Mouse (Mus musculus) embryonic facial prominence, embryonic 15.5 days (tissue): ENCODE measurements around the gene Qrsl1. TPM values are rescaled to one million over a fixed set of nuclear protein-coding genes. Genes with fewer than 3 reads are reported as not detected.

Experiments used
- ATAC-seq: fragments of 200-750 bp; cut with Nextera tagmentation; 2 replicates; pipeline ENCODE4 v1.8.0; 2017; ENCODE audit warnings: low read depth, moderate TSS enrichment; ENCODE audit not compliant: insufficient number of reproducible peaks, low FRiP score, low TSS enrichment
- H3K27ac ChIP-seq: fragments of 300-500 bp; sonication (generic); replicated peaks from 2 replicates; pipeline ENCODE4 v1.5.1; 2015; ENCODE audit warnings: mild to moderate bottlenecking, inconsistent platforms
- H3K27me3 ChIP-seq: fragments of 300-500 bp; sonication (generic); 2 replicates; pipeline ENCODE4 v1.6.1; 2015; ENCODE audit warnings: inconsistent platforms
- H3K36me3 ChIP-seq: fragments of 300-500 bp; sonication (generic); 2 replicates; pipeline ENCODE4 v1.6.1; 2015; ENCODE audit warnings: mild to moderate bottlenecking, inconsistent platforms
- H3K4me1 ChIP-seq: fragments of 300-500 bp; sonication (generic); 2 replicates; pipeline ENCODE4 v1.6.1; 2015; ENCODE audit warnings: inconsistent platforms
- H3K4me2 ChIP-seq: fragments of 300-500 bp; sonication (generic); replicated peaks from 2 replicates; pipeline ENCODE4 v1.6.1; 2015; ENCODE audit warnings: mild to moderate bottlenecking, inconsistent platforms
- H3K4me3 ChIP-seq: fragments of 300-500 bp; sonication (generic); replicated peaks from 2 replicates; pipeline ENCODE4 v1.5.1; 2015; ENCODE audit warnings: mild to moderate bottlenecking, inconsistent platforms
- H3K9ac ChIP-seq: fragments of 300-500 bp; sonication (generic); 2 replicates; pipeline ENCODE4 v1.6.1; 2015; ENCODE audit warnings: inconsistent platforms
- H3K9me3 ChIP-seq: fragments of 300-500 bp; sonication (generic); replicated peaks from 2 replicates; pipeline ENCODE4 v1.6.1; 2016; ENCODE audit warnings: inconsistent platforms
- WGBS: fragments of 180-500 bp; shearing (Covaris S2); methylation state at CpG from one replicate; pipeline ENCODE4 v1.1.7; 2015; 5-methylcytosine and 5-hydroxymethylcytosine counted together
- polyA plus RNA-seq: library from polyadenylated mRNA; unstranded; fragments of >200 nt; fragmentation: Nextera tagmentation; extraction: Ambion mirVana; gene quantifications from 2 replicates; pipeline ENCODE4 v1.2.1, GENCODE M21; 2015

The Qrsl1 gene
- polyA plus RNA-seq, 1 experiment from 2014 or later = 17.1 TPM

GRCm38 (mm10) chr10:43870752-43871151 is 30.8 kb downstream of the Qrsl1 start:
- Histone ChIP-seq H3K4me3 (no peak overlapping the region), H3K9me3 (no peaks in the 10 kb centered on the region), H3K36me3 (no peaks in the 10 kb centered on the region), H3K4me1 (no peaks in the 10 kb centered on the region), H3K27ac (no peak overlapping the region), H3K27me3 (no peaks in the 10 kb centered on the region), H3K4me2 (no peak overlapping the region), H3K9ac (no peak overlapping the region)
- WGBS = 66% methylated on average over 10 of the region's 10 CpGs
- ATAC-seq = no peak

- Histone ChIP-seq H3K9ac (no peak overlapping the region), H3K9me3 (no peaks in the 10 kb centered on the region), H3K4me3 (no peak overlapping the region), H3K36me3 (no peaks in the 10 kb centered on the region), H3K4me2 (no peak overlapping the region), H3K27me3 (no peaks in the 10 kb centered on the region), H3K4me1 (no peaks in the 10 kb centered on the region), H3K27ac (no peak overlapping the region)
- WGBS = 90% methylated on average over 3 of the region's 3 CpGs
- ATAC-seq = no peak
Observed at GRCm38 (mm10) chr10:43856351-43856750, 45.2 kb downstream of the Qrsl1 start.

- no peaks in the 10 kb centered on the region for H3K9me3 ChIP-seq
- no peaks in the 10 kb centered on the region for H3K36me3 ChIP-seq
- H3K4me1 ChIP-seq = no peaks in the 10 kb centered on the region
- no peaks in the 10 kb centered on the region for H3K27me3 ChIP-seq
- H3K27ac ChIP-seq = no peak overlapping the region
- no peak overlapping the region for H3K9ac ChIP-seq
- ATAC-seq = no peak
- no peak overlapping the region for H3K4me2 ChIP-seq
- H3K4me3 ChIP-seq = no peak overlapping the region
- WGBS = 88% methylated on average over 9 of the region's 9 CpGs
Observed at GRCm38 (mm10) chr10:43855916-43856315, 45.6 kb downstream of the Qrsl1 start.

- no peak for ATAC-seq
- WGBS = 79% methylated on average over 5 of the region's 5 CpGs
- H3K9ac ChIP-seq = no peak overlapping the region
- no peak overlapping the region for H3K27ac ChIP-seq
- H3K27me3 ChIP-seq = no peaks in the 10 kb centered on the region
- no peaks in the 10 kb centered on the region for H3K36me3 ChIP-seq
- no peak overlapping the region for H3K4me3 ChIP-seq
- no peaks in the 10 kb centered on the region for H3K4me1 ChIP-seq
- no peaks in the 10 kb centered on the region for H3K9me3 ChIP-seq
- no peak overlapping the region for H3K4me2 ChIP-seq
Observed at GRCm38 (mm10) chr10:43851898-43852297, 49.6 kb downstream of the Qrsl1 start.

GRCm38 (mm10) chr10:43849478-43849877 is 52.1 kb downstream of the Qrsl1 start:
- ATAC-seq = no peak
- H3K9me3 ChIP-seq = no peaks in the 10 kb centered on the region
- whole genome bisulfite sequencing = 72% methylated on average over 3 of the region's 3 CpGs

GRCm38 (mm10) chr10:43846141-43846622 is 55.4 kb downstream of the Qrsl1 start:
- no peaks in the 10 kb centered on the region for H3K4me1 ChIP-seq
- no peak overlapping the region for H3K4me2 ChIP-seq

More at GRCm38 (mm10) chr10:43849478-43849877, 52.1 kb downstream of the Qrsl1 start:
- H3K9ac ChIP-seq = no peak overlapping the region
- no peak overlapping the region for H3K4me3 ChIP-seq
- no peak overlapping the region for H3K4me2 ChIP-seq
- no peaks in the 10 kb centered on the region for H3K27me3 ChIP-seq
- no peak overlapping the region for H3K27ac ChIP-seq
- no peaks in the 10 kb centered on the region for H3K36me3 ChIP-seq
- no peaks in the 10 kb centered on the region for H3K4me1 ChIP-seq

GRCm38 (mm10) chr10:43845442-43845841 is 56.1 kb downstream of the Qrsl1 start:
- no peak overlapping the region for H3K9ac ChIP-seq
- no peak for ATAC-seq
- H3K4me1 ChIP-seq = no peaks in the 10 kb centered on the region
- WGBS = 76% methylated on average over 3 of the region's 3 CpGs
- no peak overlapping the region for H3K4me2 ChIP-seq
- no peak overlapping the region for H3K27ac ChIP-seq
- H3K9me3 ChIP-seq = no peaks in the 10 kb centered on the region
- no peaks in the 10 kb centered on the region for H3K27me3 ChIP-seq
- no peak overlapping the region for H3K4me3 ChIP-seq
- H3K36me3 ChIP-seq = no peaks in the 10 kb centered on the region

More at GRCm38 (mm10) chr10:43846141-43846622, 55.4 kb downstream of the Qrsl1 start:
- 42% methylated on average over 2 of the region's 2 CpGs for WGBS
- Histone ChIP-seq H3K36me3 (no peaks in the 10 kb centered on the region), H3K9ac (no peak overlapping the region), H3K4me3 (no peak overlapping the region), H3K27me3 (no peaks in the 10 kb centered on the region), H3K9me3 (no peaks in the 10 kb centered on the region), H3K27ac (no peak overlapping the region)
- ATAC-seq = no peak

GRCm38 (mm10) chr10:43841441-43841840 is 60.1 kb downstream of the Qrsl1 start:
- WGBS = 76% methylated on average over 5 of the region's 5 CpGs
- H3K4me2 ChIP-seq = no peak overlapping the region
- H3K4me3 ChIP-seq = no peak overlapping the region
- H3K9ac ChIP-seq = no peak overlapping the region
- ATAC-seq = no peak
- no peak overlapping the region for H3K27ac ChIP-seq
- H3K4me1 ChIP-seq = no peaks in the 10 kb centered on the region
- H3K36me3 ChIP-seq = no peaks in the 10 kb centered on the region
- H3K9me3 ChIP-seq = no peaks in the 10 kb centered on the region
- no peaks in the 10 kb centered on the region for H3K27me3 ChIP-seq

- WGBS = 24% methylated on average over 5 of the region's 5 CpGs
- no peak overlapping the region for H3K4me3 ChIP-seq
Observed at GRCm38 (mm10) chr10:43832868-43833267, 68.7 kb downstream of the Qrsl1 start.

GRCm38 (mm10) chr10:43830251-43831018 is 71.1 kb downstream of the Qrsl1 start:
- 28% methylated on average over 17 of the region's 17 CpGs for WGBS
- ATAC-seq = no peak
- H3K4me2 ChIP-seq = no peak overlapping the region

More at GRCm38 (mm10) chr10:43832868-43833267, 68.7 kb downstream of the Qrsl1 start:
- Histone ChIP-seq H3K36me3 (no peaks in the 10 kb centered on the region), H3K4me2 (no peak overlapping the region), H3K9ac (no peak overlapping the region), H3K4me1 (no peaks in the 10 kb centered on the region), H3K27me3 (no peaks in the 10 kb centered on the region), H3K27ac (no peak overlapping the region), H3K9me3 (no peaks in the 10 kb centered on the region)
- ATAC-seq = no peak

GRCm38 (mm10) chr10:43828686-43829015 is 72.9 kb downstream of the Qrsl1 start:
- Histone ChIP-seq H3K4me1 (no peaks in the 10 kb centered on the region), H3K36me3 (no peaks in the 10 kb centered on the region), H3K9ac (no peak overlapping the region), H3K27ac (no peak overlapping the region), H3K4me3 (no peak overlapping the region), H3K4me2 (no peak overlapping the region), H3K27me3 (no peaks in the 10 kb centered on the region), H3K9me3 (no peaks in the 10 kb centered on the region)
- ATAC-seq = no peak
- 90% methylated on average over 10 of the region's 10 CpGs for WGBS

More at GRCm38 (mm10) chr10:43830251-43831018, 71.1 kb downstream of the Qrsl1 start:
- H3K4me1 ChIP-seq = no peaks in the 10 kb centered on the region
- H3K27me3 ChIP-seq = no peaks in the 10 kb centered on the region
- no peaks in the 10 kb centered on the region for H3K36me3 ChIP-seq
- no peak overlapping the region for H3K9ac ChIP-seq
- H3K27ac ChIP-seq = no peak overlapping the region
- no peak overlapping the region for H3K4me3 ChIP-seq
- no peaks in the 10 kb centered on the region for H3K9me3 ChIP-seq
